Mouse (Mus musculus) intestine, postnatal 0 days (tissue): Measurements from ENCODE around the gene Bak1. TPM values are rescaled to one million over a fixed set of nuclear protein-coding genes. Genes with fewer than 3 reads are reported as not detected.

Experiments
- ATAC-seq: fragments of 200-750 bp; cut with Nextera tagmentation; 2 replicates; pipeline ENCODE4 v1.8.0; 2017; ENCODE audit warnings: mild to moderate bottlenecking, moderate TSS enrichment, moderate library complexity
- H3K27ac ChIP-seq: fragments of 300-500 bp; sonication (generic); 2 replicates; pipeline ENCODE4 v1.5.1; 2014; ENCODE audit warnings: mild to moderate bottlenecking, low read depth, low read length, moderate library complexity
- H3K27me3 ChIP-seq: fragments of 300-500 bp; sonication (generic); replicated peaks from 2 replicates; pipeline ENCODE4 v1.6.1; 2014; ENCODE audit warnings: low read length, mixed read lengths; ENCODE audit not compliant: control insufficient read depth, insufficient read depth
- H3K36me3 ChIP-seq: fragments of 300-500 bp; sonication (generic); 2 replicates; pipeline ENCODE4 v1.6.1; 2014; ENCODE audit warnings: mild to moderate bottlenecking, moderate library complexity; ENCODE audit not compliant: control insufficient read depth, insufficient read depth
- H3K4me1 ChIP-seq: fragments of 300-500 bp; sonication (generic); replicated peaks from 2 replicates; pipeline ENCODE4 v1.6.1; 2014; ENCODE audit warnings: antibody characterized with exemption, low read length, mixed read lengths; ENCODE audit not compliant: control insufficient read depth, insufficient read depth
- H3K4me2 ChIP-seq: fragments of 300-500 bp; sonication (generic); replicated peaks from 2 replicates; pipeline ENCODE4 v1.6.1; 2014; ENCODE audit warnings: low read depth, mild to moderate bottlenecking, moderate library complexity
- H3K4me3 ChIP-seq: fragments of 300-500 bp; sonication (generic); 2 replicates; pipeline ENCODE4 v1.5.1; 2014; ENCODE audit warnings: low read depth, low read length
- H3K9ac ChIP-seq: fragments of 300-500 bp; sonication (generic); 2 replicates; pipeline ENCODE4 v1.6.1; 2014; ENCODE audit warnings: mild to moderate bottlenecking, low read depth, low read length
- H3K9me3 ChIP-seq: fragments of 300-500 bp; sonication (generic); 2 replicates; pipeline ENCODE4 v1.6.1; 2016; ENCODE audit warnings: mixed run types; ENCODE audit not compliant: control insufficient read depth
- CTCF ChIP-seq: sonication (generic); IDR thresholded peaks from 2 replicates; pipeline ENCODE4 v1.5.1; 2016; ENCODE audit warnings: low read depth, mild to moderate bottlenecking, control low read depth, antibody characterized with exemption, moderate library complexity
- WGBS: fragments of 180-500 bp; shearing (Covaris S2); extraction: QIAGEN DNeasy Blood & Tissue Kit; methylation state at CpG from one replicate; pipeline ENCODE4 v1.1.7; 2014; 5-methylcytosine and 5-hydroxymethylcytosine counted together
- polyA plus RNA-seq: library from polyadenylated mRNA; unstranded; fragments of >200 nt; fragmentation: Nextera tagmentation; extraction: Ambion mirVana; gene quantifications from 2 replicates; pipeline ENCODE4 v1.2.1, GENCODE M21; 2015

Bak1 gene
- polyA plus RNA-seq, 1 experiment from 2014 or later, result 18.1 TPM

GRCm38 (mm10) chr17:27011167-27011566, 17.6 kb downstream of the Bak1 start:
- Histone ChIP-seq H3K4me1 (no peaks in the 10 kb centered on the region; the same call in 1 of the 2 replicates), H3K9ac (no peak overlapping the region), H3K27me3 (no peaks in the 10 kb centered on the region), H3K36me3 (no peaks in the 10 kb centered on the region), H3K9me3 (no peaks in the 10 kb centered on the region), H3K27ac (no peak overlapping the region), H3K4me3 (no peak overlapping the region), H3K4me2 (no peak overlapping the region)
- TF ChIP-seq CTCF, result no peak
- WGBS, result 88% methylated on average over 10 of the region's 10 CpGs
- ATAC-seq, result no peak

DNA sequence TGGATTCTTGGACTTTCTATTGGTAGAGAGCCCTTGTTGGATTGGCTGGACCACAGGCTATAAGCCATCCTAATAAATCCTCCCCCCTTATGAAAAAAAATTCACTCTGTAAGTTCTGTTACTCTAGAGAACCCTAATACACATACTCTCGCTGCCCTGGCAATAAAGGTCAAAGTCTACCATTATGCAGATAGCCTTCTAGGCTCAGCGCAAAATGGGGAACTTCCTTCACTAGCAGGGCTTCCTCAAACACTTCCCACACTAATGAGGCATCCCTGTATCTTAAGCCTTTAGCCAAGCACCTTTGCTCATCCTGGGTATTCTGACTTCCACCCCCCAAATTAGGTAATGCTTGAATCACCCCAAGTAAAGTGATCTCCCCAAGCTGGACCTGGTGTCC, 20.5 kb downstream of the Bak1 start:
- no peak for TF ChIP-seq CTCF
- no peaks in the 10 kb centered on the region for H3K36me3 ChIP-seq
- no peaks in the 10 kb centered on the region for H3K27me3 ChIP-seq
- 0 out of 2 replicates have a peak overlapping the region, but pooled peaks have one; percentile 27 for H3K4me2 ChIP-seq
- H3K27ac ChIP-seq, result peak overlapping the region; percentile 15; the same call in 1 of the 2 replicates
- ATAC-seq, result peak; percentile 74
- no peaks in the 10 kb centered on the region for H3K9me3 ChIP-seq
- H3K4me3 ChIP-seq, result no peak overlapping the region
- H3K9ac ChIP-seq, result no peak overlapping the region
- 33% methylated on average over 2 of the region's 2 CpGs for WGBS
- no peaks in the 10 kb centered on the region; the same call in 1 of the 2 replicates for H3K4me1 ChIP-seq

- Histone ChIP-seq H3K27ac (no peak overlapping the region), H3K4me1 (no peaks in the 10 kb centered on the region; the same call in 1 of the 2 replicates), H3K36me3 (no peaks in the 10 kb centered on the region), H3K4me2 (no peak overlapping the region), H3K9ac (no peak overlapping the region), H3K9me3 (no peaks in the 10 kb centered on the region), H3K27me3 (no peaks in the 10 kb centered on the region), H3K4me3 (no peak overlapping the region)
- ATAC-seq, result no peak
- 60% methylated on average over 11 of the region's 11 CpGs for WGBS
- no peak for TF ChIP-seq CTCF
Measured at GRCm38 (mm10) chr17:27005644-27006043, 23.2 kb downstream of the Bak1 start.

GRCm38 (mm10) chr17:27004903-27005485, 23.8 kb downstream of the Bak1 start:
- Histone ChIP-seq H3K9ac (no peak overlapping the region), H3K4me3 (no peak overlapping the region), H3K36me3 (no peaks in the 10 kb centered on the region), H3K4me2 (no peak overlapping the region), H3K27me3 (no peaks in the 10 kb centered on the region), H3K27ac (no peak overlapping the region), H3K9me3 (no peaks in the 10 kb centered on the region), H3K4me1 (no peaks in the 10 kb centered on the region; the same call in 1 of the 2 replicates)
- WGBS, result 45% methylated on average over 19 of the region's 19 CpGs
- TF ChIP-seq CTCF, result no peak
- ATAC-seq, result no peak

DNA sequence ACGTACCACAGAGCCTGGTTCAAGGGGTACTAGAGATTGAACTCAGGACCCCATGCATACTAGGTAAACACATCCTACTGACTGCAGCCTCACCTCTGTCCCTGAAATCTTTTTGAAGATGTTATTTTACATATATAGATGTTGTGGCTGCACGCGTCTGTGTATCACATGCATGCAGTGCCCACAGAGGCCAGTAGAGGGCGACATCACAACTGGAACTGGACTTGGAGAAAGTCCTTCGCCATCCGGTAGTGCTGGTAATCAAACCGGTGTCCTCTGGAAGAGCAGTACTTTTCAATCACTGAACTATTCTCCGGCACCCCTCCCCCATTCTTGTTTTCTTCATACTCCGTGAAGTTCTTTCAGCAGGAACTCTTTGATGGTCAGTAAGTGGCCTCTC, 24.4 kb downstream of the Bak1 start:
- no peak overlapping the region for H3K4me2 ChIP-seq
- H3K36me3 ChIP-seq, result no peaks in the 10 kb centered on the region
- peak; percentile 82 for TF ChIP-seq CTCF
- 37% methylated on average over 9 of the region's 9 CpGs for WGBS
- H3K27ac ChIP-seq, result no peak overlapping the region
- no peak for ATAC-seq
- H3K9me3 ChIP-seq, result no peaks in the 10 kb centered on the region
- H3K4me3 ChIP-seq, result no peak overlapping the region
- no peak overlapping the region for H3K9ac ChIP-seq
- no peaks in the 10 kb centered on the region; the same call in 1 of the 2 replicates for H3K4me1 ChIP-seq
- H3K27me3 ChIP-seq, result no peaks in the 10 kb centered on the region

GRCm38 (mm10) chr17:27001889-27002288, 26.9 kb downstream of the Bak1 start:
- no peaks in the 10 kb centered on the region for H3K27me3 ChIP-seq
- no peak overlapping the region for H3K27ac ChIP-seq
- no peak overlapping the region for H3K4me2 ChIP-seq
- TF ChIP-seq CTCF, result peak; percentile 78
- no peaks in the 10 kb centered on the region for H3K9me3 ChIP-seq
- 55% methylated on average over 6 of the region's 6 CpGs for WGBS
- no peaks in the 10 kb centered on the region for H3K36me3 ChIP-seq
- H3K4me3 ChIP-seq, result no peak overlapping the region
- no peaks in the 10 kb centered on the region; the same call in 1 of the 2 replicates for H3K4me1 ChIP-seq
- ATAC-seq, result no peak
- no peak overlapping the region for H3K9ac ChIP-seq
